Mouse (Mus musculus): Measurements from ENCODE around the gene Phf1. TPM values are rescaled to one million over a fixed set of nuclear protein-coding genes. Genes with fewer than 3 reads are reported as not detected.
A peak's percentile ranks its signal among the peaks of the same experiment; 100 is the strongest.

Gene Phf1
- polyA plus RNA-seq, 1 experiment from 2014 or later: 14.5 TPM

DNA sequence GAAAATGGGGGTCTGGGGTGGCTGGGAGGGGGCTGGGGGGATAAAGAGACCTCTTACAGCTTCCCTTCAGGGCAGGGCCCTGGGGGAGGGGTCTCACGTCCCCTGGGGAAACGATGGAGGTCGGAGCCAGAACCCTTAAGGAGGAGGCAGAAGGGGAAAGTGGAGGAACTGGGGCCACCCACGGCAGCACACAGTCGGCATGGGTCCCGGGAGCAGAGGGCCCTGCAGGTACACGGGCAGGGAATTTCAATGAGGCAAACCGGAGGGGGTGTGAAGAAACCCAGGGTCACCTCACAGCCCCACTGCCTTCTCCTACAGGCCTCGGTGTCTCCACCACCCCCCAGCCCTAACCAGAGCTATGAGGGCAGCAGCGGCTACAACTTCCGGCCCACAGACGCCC lies 3.6 kb downstream of the Phf1 start:
- peaks cover 46% of the 10 kb centered on the region for H3K4me1 ChIP-seq
- H3K9ac ChIP-seq: no peak overlapping the region
- H3K27me3 ChIP-seq (replicated peaks): no peaks in the 10 kb centered on the region
- WGBS: 84% methylated on average over 12 of the region's 12 CpGs
- no peak overlapping the region for H3K4me3 ChIP-seq
- no peak for ATAC-seq (ENCODE audit: low FRiP score, low read depth)
- H3K36me3 ChIP-seq: peaks cover 28% of the 10 kb centered on the region
- no peak overlapping the region for H3K27ac ChIP-seq
- H3K4me2 ChIP-seq (replicated peaks): no peak overlapping the region; the same call in 1 of the 2 replicates
- H3K9me3 ChIP-seq: no peaks in the 10 kb centered on the region

DNA sequence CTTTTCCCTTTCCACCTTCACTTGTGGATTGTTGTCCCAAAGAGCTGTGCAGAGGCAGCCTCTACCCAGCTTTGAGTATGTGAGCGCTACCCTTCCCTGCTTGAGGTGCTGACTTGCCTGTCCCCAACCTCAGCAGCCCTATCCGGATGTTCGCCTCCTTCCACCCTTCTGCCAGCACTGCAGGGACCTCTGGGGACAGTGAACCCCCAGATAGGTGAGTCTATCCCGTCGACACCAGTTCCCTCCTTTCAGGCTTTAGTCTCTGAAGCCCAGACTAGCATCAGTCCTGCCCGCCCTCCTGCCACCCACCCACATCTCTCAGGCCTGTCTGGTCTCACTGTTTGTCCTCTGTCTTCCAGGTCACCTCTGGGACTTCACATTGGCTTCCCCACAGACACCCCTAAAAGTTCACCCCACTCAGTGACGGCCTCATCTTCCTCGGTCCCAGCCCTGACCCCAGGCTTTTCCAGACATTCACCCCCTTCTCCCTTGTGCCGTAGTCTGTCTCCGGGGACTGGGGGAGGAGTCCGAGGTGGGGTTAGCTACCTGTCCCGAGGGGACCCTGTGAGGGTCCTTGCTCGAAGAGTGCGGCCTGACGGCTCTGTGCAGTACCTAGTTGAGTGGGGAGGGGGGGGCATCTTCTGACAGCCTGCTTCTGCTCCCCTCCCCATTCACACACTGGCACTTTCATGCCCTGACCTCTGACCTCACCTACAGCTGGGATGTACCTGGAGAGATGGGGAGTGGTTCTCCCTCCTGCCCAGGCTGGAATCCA lies 4.3 kb downstream of the Phf1 start:
- Histone ChIP-seq H3K4me1 (peaks cover 53% of the 10 kb centered on the region), H3K9me3 (no peaks in the 10 kb centered on the region), H3K27me3 (replicated peaks) (no peaks in the 10 kb centered on the region), H3K9ac (no peak overlapping the region), H3K36me3 (peaks cover 28% of the 10 kb centered on the region), H3K27ac (no peak overlapping the region), H3K4me3 (no peak overlapping the region), H3K4me2 (replicated peaks) (0 out of 2 replicates have a peak overlapping the region, but pooled peaks have one; percentile 96)
- WGBS: 91% methylated on average over 15 of the region's 15 CpGs
- ATAC-seq (ENCODE audit: low FRiP score, low read depth): no peak

GRCm38 (mm10) chr17:26937883-26938695 lies 5.2 kb downstream of the Phf1 start:
- peak overlapping the region; percentile 60 for H3K9ac ChIP-seq
- H3K27me3 ChIP-seq (replicated peaks): no peaks in the 10 kb centered on the region
- 65% methylated on average over 16 of the region's 16 CpGs for WGBS
- no peak overlapping the region for H3K27ac ChIP-seq
- H3K9me3 ChIP-seq: no peaks in the 10 kb centered on the region
- ATAC-seq (ENCODE audit: low FRiP score, low read depth): no peak
- peak overlapping the region; percentile 47 for H3K4me3 ChIP-seq
- peak overlapping the region; percentile 96 for H3K4me2 ChIP-seq (replicated peaks)
- H3K36me3 ChIP-seq: peaks cover 28% of the 10 kb centered on the region
- H3K4me1 ChIP-seq: peaks cover 54% of the 10 kb centered on the region

DNA sequence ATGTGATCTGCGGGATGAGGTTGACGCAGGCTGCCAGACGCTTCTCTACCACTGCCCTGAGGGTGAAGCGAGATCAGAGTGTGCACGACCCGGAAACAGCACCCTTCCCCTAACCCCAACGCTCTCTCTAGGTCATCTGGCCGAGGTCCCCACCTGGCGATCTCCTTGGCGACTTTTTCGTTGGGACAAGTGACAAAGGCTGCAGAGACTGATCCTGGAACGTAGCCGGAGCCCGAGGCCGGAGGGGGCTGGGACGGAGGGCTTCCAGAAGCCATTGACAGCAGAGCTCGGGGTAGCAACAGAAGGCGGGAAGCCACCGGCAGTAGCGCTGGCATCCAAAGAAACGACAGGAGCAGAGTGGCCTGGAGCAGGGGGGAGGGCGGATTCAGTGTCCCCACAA lies 5.9 kb downstream of the Phf1 start:
- Histone ChIP-seq H3K27ac (no peak overlapping the region), H3K4me2 (replicated peaks) (peak overlapping the region; percentile 96), H3K4me1 (peaks cover 48% of the 10 kb centered on the region), H3K9ac (peak overlapping the region; percentile 60), H3K4me3 (peak overlapping the region; percentile 47), H3K36me3 (peaks cover 28% of the 10 kb centered on the region), H3K9me3 (no peaks in the 10 kb centered on the region), H3K27me3 (replicated peaks) (no peaks in the 10 kb centered on the region)
- ATAC-seq (ENCODE audit: low FRiP score, low read depth): peak; percentile 5; the same call in 1 of the 2 replicates
- under 1% methylated on average over 22 of the region's 22 CpGs for WGBS

DNA sequence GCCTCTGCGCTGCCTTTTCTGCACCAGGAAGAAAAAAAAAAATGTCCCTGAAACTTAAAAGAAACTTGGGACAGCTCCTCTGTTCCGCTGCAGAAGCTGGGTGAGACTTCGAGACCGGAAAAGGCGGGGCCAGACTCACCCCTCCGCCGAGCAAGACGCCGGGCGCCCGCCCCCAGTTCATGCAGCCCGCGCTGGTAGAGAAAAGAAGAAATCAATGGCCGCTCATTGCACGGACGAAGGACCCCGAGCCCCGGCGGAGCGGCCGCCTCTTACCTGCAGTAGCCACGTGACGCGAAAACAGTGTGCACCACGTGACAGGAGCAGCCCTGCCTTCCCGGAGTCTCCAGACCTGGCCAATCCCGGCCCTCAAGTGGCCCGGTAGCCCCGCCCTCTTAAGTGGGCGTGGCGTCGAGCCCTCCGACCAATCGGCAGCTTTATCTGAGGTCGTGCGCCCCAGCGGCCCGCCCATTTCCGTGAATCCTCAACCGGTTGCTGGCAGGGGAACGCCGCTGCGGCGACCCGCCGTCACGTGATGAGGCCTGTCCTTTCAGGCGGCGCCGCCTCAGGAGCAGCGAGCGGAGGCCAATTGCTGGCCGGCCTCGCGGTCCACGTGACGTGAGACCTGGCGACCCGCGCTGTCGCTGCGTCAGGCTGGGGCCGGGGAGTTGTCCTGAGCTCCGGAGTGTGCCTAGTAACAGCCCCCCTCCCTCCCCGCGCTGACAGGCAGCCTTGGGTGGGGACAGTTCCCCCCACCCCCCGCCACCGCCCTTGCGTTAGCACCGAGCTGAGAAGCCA lies 6.5 kb downstream of the Phf1 start, which contains the start of gene Cuta:
Gene Cuta (minus strand): TSS at position 392 of the 795 bp plus-strand sequence.
- peak within 1 kb of the TSS; percentile 78 for H3K9ac ChIP-seq
- WGBS: under 1% methylated on average over 70 of the region's 70 CpGs
- peak within 1 kb of the TSS; percentile 47 for H3K4me3 ChIP-seq
- ATAC-seq (ENCODE audit: low FRiP score, low read depth): peak; percentile 92
- H3K27me3 ChIP-seq (replicated peaks): no peaks in the 10 kb centered on the region
- peak within 1 kb of the TSS; percentile 93 for H3K27ac ChIP-seq
- peaks cover 47% of the 10 kb centered on the region for H3K4me1 ChIP-seq
- H3K36me3 ChIP-seq: peaks cover 28% of the 10 kb centered on the region
- no peaks in the 10 kb centered on the region for H3K9me3 ChIP-seq
- peak within 1 kb of the TSS; percentile 96 for H3K4me2 ChIP-seq (replicated peaks)

DNA sequence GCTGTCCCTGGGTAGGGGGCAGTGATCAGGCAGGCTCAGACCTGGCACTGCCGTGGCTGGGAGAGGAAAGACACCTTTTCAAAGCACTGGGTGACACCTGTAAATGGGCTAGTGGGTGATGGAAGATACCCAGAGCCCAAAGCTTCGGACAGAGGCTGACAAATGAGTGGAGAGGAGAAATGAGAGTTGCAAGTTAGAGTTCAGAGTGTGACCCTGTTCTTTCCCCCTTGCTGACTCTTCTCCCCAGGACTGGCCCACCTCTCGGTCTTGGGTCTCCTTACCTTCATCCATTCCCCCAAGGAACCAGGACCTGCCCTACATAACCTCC lies 7.1 kb downstream of the Phf1 start:
- Histone ChIP-seq H3K4me2 (replicated peaks) (peak overlapping the region; percentile 96), H3K4me3 (peak overlapping the region; percentile 47), H3K4me1 (peaks cover 47% of the 10 kb centered on the region), H3K27me3 (replicated peaks) (no peaks in the 10 kb centered on the region), H3K9me3 (no peaks in the 10 kb centered on the region), H3K9ac (peak overlapping the region; percentile 78), H3K27ac (peak overlapping the region; percentile 93), H3K36me3 (peaks cover 24% of the 10 kb centered on the region)
- no peak for ATAC-seq (ENCODE audit: low FRiP score, low read depth)
- WGBS: 2% methylated on average over 3 of the region's 3 CpGs

DNA sequence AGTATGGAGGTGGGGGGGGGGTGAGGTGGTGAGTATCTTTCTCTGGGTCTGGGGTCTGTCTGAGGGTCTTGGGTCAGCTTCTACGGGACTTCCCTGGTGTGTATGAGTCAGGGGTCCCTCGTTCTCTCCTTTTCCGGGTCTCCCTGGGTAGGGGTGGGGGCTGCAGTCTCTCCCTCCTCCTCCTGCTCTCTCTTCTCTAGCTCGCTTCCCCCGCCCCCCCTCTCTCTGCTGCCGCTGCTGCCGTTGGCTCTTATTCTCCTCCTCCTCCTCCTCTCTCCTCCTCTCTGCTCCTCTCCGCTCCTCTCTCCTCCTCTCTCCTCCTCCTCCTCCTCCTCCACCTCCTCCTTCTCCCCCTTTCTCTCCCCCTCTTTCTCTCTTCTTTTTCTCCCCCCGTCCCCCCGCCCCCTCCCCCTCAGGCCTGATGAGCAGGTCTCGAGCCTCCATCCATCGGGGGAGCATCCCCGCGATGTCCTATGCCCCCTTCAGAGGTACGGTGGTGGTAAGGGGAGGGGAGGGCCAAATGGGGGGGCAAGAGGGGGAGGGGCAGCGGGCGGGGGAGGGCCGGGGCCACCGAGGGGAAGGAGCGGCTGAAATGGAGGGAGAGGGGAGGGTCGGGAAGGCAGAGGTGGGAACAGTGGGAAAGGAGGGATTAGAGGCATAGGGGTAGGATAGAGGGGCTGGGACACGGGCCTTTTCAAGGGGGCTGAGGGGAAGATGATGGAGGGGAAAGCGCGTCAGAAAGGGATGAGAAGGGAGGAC lies 8.4 kb downstream of the Phf1 start, which contains the start of gene Syngap1:
Gene Syngap1 (plus strand): TSS at position 223 of the 759 bp plus-strand sequence.
- ATAC-seq (ENCODE audit: low FRiP score, low read depth): no peak
- Histone ChIP-seq H3K4me3 (peak within 1 kb of the TSS; percentile 52), H3K4me1 (peaks cover 58% of the 10 kb centered on the region), H3K9ac (peak within 1 kb of the TSS; percentile 90), H3K9me3 (no peaks in the 10 kb centered on the region), H3K36me3 (peaks cover 12% of the 10 kb centered on the region), H3K27me3 (replicated peaks) (no peaks in the 10 kb centered on the region), H3K27ac (peak within 1 kb of the TSS; percentile 93), H3K4me2 (replicated peaks) (peak within 1 kb of the TSS; percentile 96)
- WGBS: 1% methylated on average over 21 of the region's 24 CpGs

GRCm38 (mm10) chr17:26941841-26942570 lies 9.2 kb downstream of the Phf1 start:
- no peaks in the 10 kb centered on the region for H3K27me3 ChIP-seq (replicated peaks)
- peaks cover 5% of the 10 kb centered on the region for H3K36me3 ChIP-seq
- H3K4me2 ChIP-seq (replicated peaks): peak overlapping the region; percentile 77
- H3K4me1 ChIP-seq: peaks cover 66% of the 10 kb centered on the region
- peak overlapping the region; percentile 90 for H3K9ac ChIP-seq
- no peak for ATAC-seq (ENCODE audit: low FRiP score, low read depth)
- 17% methylated on average over 4 of the region's 4 CpGs for WGBS
- peak overlapping the region; percentile 52 for H3K4me3 ChIP-seq
- peak overlapping the region; percentile 79; the same call in 1 of the 2 replicates for H3K27ac ChIP-seq
- H3K9me3 ChIP-seq: no peaks in the 10 kb centered on the region

- peak overlapping the region; percentile 26; the same call in 1 of the 2 replicates for H3K27ac ChIP-seq
- H3K36me3 ChIP-seq: no peaks in the 10 kb centered on the region; the same call in 1 of the 2 replicates
- 23% methylated on average over 13 of the region's 13 CpGs for whole genome bisulfite sequencing
- no peak for ATAC-seq (ENCODE audit: low FRiP score, low read depth)
- H3K4me2 ChIP-seq (replicated peaks): peak overlapping the region; percentile 83
- H3K4me3 ChIP-seq: peak overlapping the region; percentile 37
- no peaks in the 10 kb centered on the region for H3K27me3 ChIP-seq (replicated peaks)
- no peaks in the 10 kb centered on the region for H3K9me3 ChIP-seq
- H3K9ac ChIP-seq: peak overlapping the region; percentile 64
- H3K4me1 ChIP-seq: peaks cover 76% of the 10 kb centered on the region
These were observed 13.1 kb downstream of the Phf1 start for GRCm38 (mm10) chr17:26945824-26946495.

DNA sequence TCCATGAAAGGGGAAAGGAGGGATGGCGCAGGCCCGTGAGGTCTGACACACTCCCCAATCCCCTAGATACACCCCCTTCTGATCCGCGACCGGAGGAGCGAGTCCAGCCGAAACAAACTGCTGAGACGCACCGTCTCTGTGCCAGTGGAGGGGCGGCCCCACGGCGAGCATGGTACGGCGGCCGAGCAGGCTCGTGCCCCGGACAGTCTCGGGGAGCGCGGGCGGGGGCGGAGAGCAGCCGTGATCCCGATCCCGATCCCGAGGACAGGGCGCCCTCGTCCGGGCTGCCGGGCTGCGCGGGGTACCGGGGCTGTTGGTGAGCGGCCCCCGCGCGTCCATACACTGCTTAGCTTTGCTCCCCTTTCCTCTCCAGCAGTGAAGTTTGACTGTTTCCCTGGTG lies 13.7 kb downstream of the Phf1 start:
- Histone ChIP-seq H3K36me3 (no peaks in the 10 kb centered on the region; the same call in 1 of the 2 replicates), H3K4me1 (peaks cover 76% of the 10 kb centered on the region), H3K4me2 (replicated peaks) (peak overlapping the region; percentile 83), H3K27ac (peak overlapping the region; percentile 26; the same call in 1 of the 2 replicates), H3K4me3 (peak overlapping the region; percentile 37), H3K27me3 (replicated peaks) (no peaks in the 10 kb centered on the region), H3K9me3 (no peaks in the 10 kb centered on the region), H3K9ac (peak overlapping the region; percentile 64)
- 0% methylated on average over 37 of the region's 37 CpGs for WGBS
- no peak for ATAC-seq (ENCODE audit: low FRiP score, low read depth)
